Mouse (Mus musculus): Measurements from ENCODE around the gene Tsc22d2.

Gene Tsc22d2

DNA sequence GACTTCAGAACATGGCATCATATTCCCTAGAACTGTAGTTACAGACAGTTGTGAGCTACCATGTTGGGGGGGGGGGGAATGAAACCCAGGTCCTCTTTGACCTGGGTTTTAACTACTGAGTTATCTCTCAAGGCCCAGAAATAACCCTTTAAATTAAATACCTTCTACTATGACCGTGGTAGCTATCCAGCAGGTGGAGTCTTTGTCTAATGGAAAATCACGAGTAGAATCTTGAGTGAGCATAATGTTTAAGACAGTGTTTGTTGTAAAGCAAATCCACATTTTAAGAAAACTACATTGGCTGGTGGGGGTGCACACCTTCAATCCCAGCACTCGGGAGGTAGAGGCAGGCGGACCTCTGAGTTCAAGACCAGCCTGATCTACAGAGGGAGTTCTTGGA is 99.0 kb downstream of the Tsc22d2 start:
- DNase-seq (ENCODE audit: extremely low spot score, low spot score) = no peak

DNA sequence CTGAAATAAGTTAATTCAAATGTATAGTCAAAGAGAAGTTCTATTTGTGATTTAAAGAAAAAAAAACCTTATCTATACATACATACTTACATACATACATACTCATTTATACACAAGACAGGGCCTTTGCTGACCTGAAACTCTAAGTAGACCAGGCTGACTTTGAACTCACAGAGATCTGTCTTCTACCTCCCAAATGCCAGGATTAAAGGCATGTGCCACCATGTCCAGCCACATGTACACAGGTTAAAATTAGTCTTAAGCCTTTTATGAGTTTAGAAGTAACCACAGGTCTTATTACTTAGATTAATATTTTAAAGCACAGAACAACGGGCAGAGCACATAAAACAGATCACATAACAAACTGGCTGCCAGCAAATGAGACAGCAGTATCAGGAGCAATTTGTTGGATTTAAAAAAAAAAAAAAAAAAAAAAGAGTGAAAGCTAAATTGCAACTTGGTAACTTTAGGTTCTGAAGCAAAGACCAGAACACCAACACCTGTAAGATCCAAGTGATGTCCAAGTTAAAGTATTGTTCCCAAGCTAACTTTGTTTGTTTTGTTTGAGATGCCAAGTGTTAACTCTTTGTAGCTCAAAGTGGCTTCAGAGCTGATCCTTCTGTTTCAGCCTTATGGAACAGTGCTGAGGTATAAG is 101.6 kb downstream of the Tsc22d2 start:
- no peak for DNase-seq (ENCODE audit: extremely low spot score, low spot score)
